Mouse (Mus musculus): ENCODE results near the gene Dao. TPM values are rescaled to one million over a fixed set of nuclear protein-coding genes. Genes with fewer than 3 reads are reported as not detected.

Dao gene
- polyA plus RNA-seq, 1 experiment from 2014 or later, result 0.15 TPM

- no peaks in the 10 kb centered on the region for H3K9me3 ChIP-seq (ENCODE audit: control insufficient read depth, low read length)
- ATAC-seq (ENCODE audit: low FRiP score, low TSS enrichment) (no peak), DNase-seq (ENCODE audit: low spot score) (no peak)
- H3K4me2 ChIP-seq (replicated peaks; ENCODE audit: low read depth), result no peak overlapping the region
- no peaks in the 10 kb centered on the region for H3K4me1 ChIP-seq (replicated peaks; ENCODE audit: control insufficient read depth, insufficient read depth)
- no peak overlapping the region for H3K9ac ChIP-seq (ENCODE audit: low read length)
- no peak overlapping the region for H3K27ac ChIP-seq (replicated peaks)
- no peak overlapping the region for H3K4me3 ChIP-seq (ENCODE audit: low read depth, low read length)
- TF ChIP-seq EP300 (optimal IDR thresholded peaks at IDR 0.05), result no peak
- TF ChIP-seq CTCF (IDR thresholded peaks at IDR 0.05; ENCODE audit: low read depth), result no peak
- H3K36me3 ChIP-seq (ENCODE audit: control insufficient read depth, insufficient read depth, low read length), result no peaks in the 10 kb centered on the region
- 78% methylated on average over 3 of the region's 3 CpGs for WGBS
- H3K27me3 ChIP-seq (ENCODE audit: control insufficient read depth, insufficient read depth, low read length), result no peaks in the 10 kb centered on the region
These were observed 28.8 kb downstream of the Dao start for GRCm38 (mm10) chr5:114032161-114032763.

- DNase-seq (ENCODE audit: low spot score), result no peak
- H3K27me3 ChIP-seq (ENCODE audit: control insufficient read depth, insufficient read depth, low read length), result no peaks in the 10 kb centered on the region
- H3K36me3 ChIP-seq (ENCODE audit: control insufficient read depth, insufficient read depth, low read length), result no peaks in the 10 kb centered on the region
- TF ChIP-seq CTCF (IDR thresholded peaks at IDR 0.05; ENCODE audit: low read depth) (no peak), EP300 (optimal IDR thresholded peaks at IDR 0.05) (no peak)
- no peaks in the 10 kb centered on the region for H3K4me1 ChIP-seq (replicated peaks; ENCODE audit: control insufficient read depth, insufficient read depth)
- H3K4me3 ChIP-seq (ENCODE audit: low read depth, low read length), result no peak overlapping the region
- WGBS, result 66% methylated on average over 7 of the region's 7 CpGs
- ATAC-seq (ENCODE audit: low FRiP score, low TSS enrichment), result no peak
- H3K9ac ChIP-seq (ENCODE audit: low read length), result no peak overlapping the region
- no peak overlapping the region for H3K27ac ChIP-seq (replicated peaks)
- no peaks in the 10 kb centered on the region for H3K9me3 ChIP-seq (ENCODE audit: control insufficient read depth, low read length)
- H3K4me2 ChIP-seq (replicated peaks; ENCODE audit: low read depth), result no peak overlapping the region
These were observed 30.9 kb downstream of the Dao start for GRCm38 (mm10) chr5:114034393-114034792.

GRCm38 (mm10) chr5:114035111-114035510 lies 31.6 kb downstream of the Dao start:
- Histone ChIP-seq H3K4me2 (replicated peaks; ENCODE audit: low read depth) (no peak overlapping the region), H3K27me3 (ENCODE audit: control insufficient read depth, insufficient read depth, low read length) (no peaks in the 10 kb centered on the region), H3K4me3 (ENCODE audit: low read depth, low read length) (no peak overlapping the region), H3K27ac (replicated peaks) (no peak overlapping the region), H3K9ac (ENCODE audit: low read length) (no peak overlapping the region), H3K9me3 (ENCODE audit: control insufficient read depth, low read length) (no peaks in the 10 kb centered on the region), H3K4me1 (replicated peaks; ENCODE audit: control insufficient read depth, insufficient read depth) (no peaks in the 10 kb centered on the region), H3K36me3 (ENCODE audit: control insufficient read depth, insufficient read depth, low read length) (no peaks in the 10 kb centered on the region)
- 70% methylated on average over 10 of the region's 10 CpGs for WGBS
- no peak for TF ChIP-seq CTCF (IDR thresholded peaks at IDR 0.05; ENCODE audit: low read depth)
- DNase-seq (ENCODE audit: low spot score) (no peak), ATAC-seq (ENCODE audit: low FRiP score, low TSS enrichment) (no peak)

GRCm38 (mm10) chr5:114040508-114040907 lies 37.0 kb downstream of the Dao start:
- Histone ChIP-seq H3K9me3 (ENCODE audit: control insufficient read depth, low read length) (no peaks in the 10 kb centered on the region), H3K36me3 (ENCODE audit: control insufficient read depth, insufficient read depth, low read length) (no peaks in the 10 kb centered on the region), H3K4me3 (ENCODE audit: low read depth, low read length) (no peak overlapping the region), H3K4me1 (replicated peaks; ENCODE audit: control insufficient read depth, insufficient read depth) (no peaks in the 10 kb centered on the region), H3K4me2 (replicated peaks; ENCODE audit: low read depth) (no peak overlapping the region), H3K27me3 (ENCODE audit: control insufficient read depth, insufficient read depth, low read length) (no peaks in the 10 kb centered on the region), H3K9ac (ENCODE audit: low read length) (no peak overlapping the region), H3K27ac (replicated peaks) (no peak overlapping the region)
- DNase-seq (ENCODE audit: low spot score) (peak; percentile 19), ATAC-seq (ENCODE audit: low FRiP score, low TSS enrichment) (no peak)
- WGBS, result 36% methylated on average over 7 of the region's 8 CpGs
- no peak for TF ChIP-seq CTCF (IDR thresholded peaks at IDR 0.05; ENCODE audit: low read depth)
- no peak for TF ChIP-seq EP300 (optimal IDR thresholded peaks at IDR 0.05)

GRCm38 (mm10) chr5:114040911-114041310 lies 37.4 kb downstream of the Dao start:
- no peaks in the 10 kb centered on the region for H3K36me3 ChIP-seq (ENCODE audit: control insufficient read depth, insufficient read depth, low read length)
- no peak overlapping the region for H3K4me3 ChIP-seq (ENCODE audit: low read depth, low read length)
- no peaks in the 10 kb centered on the region for H3K27me3 ChIP-seq (ENCODE audit: control insufficient read depth, insufficient read depth, low read length)
- ATAC-seq (ENCODE audit: low FRiP score, low TSS enrichment) (no peak), DNase-seq (ENCODE audit: low spot score) (no peak)
- H3K4me2 ChIP-seq (replicated peaks; ENCODE audit: low read depth), result no peak overlapping the region
- no peaks in the 10 kb centered on the region for H3K9me3 ChIP-seq (ENCODE audit: control insufficient read depth, low read length)
- H3K4me1 ChIP-seq (replicated peaks; ENCODE audit: control insufficient read depth, insufficient read depth), result no peaks in the 10 kb centered on the region
- no peak overlapping the region for H3K9ac ChIP-seq (ENCODE audit: low read length)
- WGBS, result 59% methylated on average over 1 of the region's 1 CpGs
- TF ChIP-seq EP300 (optimal IDR thresholded peaks at IDR 0.05) (no peak), CTCF (IDR thresholded peaks at IDR 0.05; ENCODE audit: low read depth) (no peak)
- H3K27ac ChIP-seq (replicated peaks), result 0 out of 2 replicates have a peak overlapping the region, but pooled peaks have one; percentile 18

GRCm38 (mm10) chr5:114041327-114041930 lies 37.9 kb downstream of the Dao start:
- 0 out of 2 replicates have a peak overlapping the region, but pooled peaks have one; percentile 18 for H3K27ac ChIP-seq (replicated peaks)
- no peak overlapping the region for H3K4me3 ChIP-seq (ENCODE audit: low read depth, low read length)

More at GRCm38 (mm10) chr5:114041327-114041930, 37.9 kb downstream of the Dao start:
- ATAC-seq (ENCODE audit: low FRiP score, low TSS enrichment), result peak; percentile 94
- WGBS, result 9% methylated on average over 15 of the region's 15 CpGs
- Histone ChIP-seq H3K4me2 (replicated peaks; ENCODE audit: low read depth) (no peak overlapping the region), H3K4me1 (replicated peaks; ENCODE audit: control insufficient read depth, insufficient read depth) (no peaks in the 10 kb centered on the region), H3K9me3 (ENCODE audit: control insufficient read depth, low read length) (no peaks in the 10 kb centered on the region), H3K9ac (ENCODE audit: low read length) (no peak overlapping the region), H3K36me3 (ENCODE audit: control insufficient read depth, insufficient read depth, low read length) (no peaks in the 10 kb centered on the region), H3K27me3 (ENCODE audit: control insufficient read depth, insufficient read depth, low read length) (no peaks in the 10 kb centered on the region)
- TF ChIP-seq EP300 (optimal IDR thresholded peaks at IDR 0.05), result no peak
- TF ChIP-seq CTCF (IDR thresholded peaks at IDR 0.05; ENCODE audit: low read depth), result peak; percentile 42
- DNase-seq (ENCODE audit: low spot score), result peak; percentile 90
